ENCODE assay signal across 26 mouse cellular contexts in the genomic region with DNA sequence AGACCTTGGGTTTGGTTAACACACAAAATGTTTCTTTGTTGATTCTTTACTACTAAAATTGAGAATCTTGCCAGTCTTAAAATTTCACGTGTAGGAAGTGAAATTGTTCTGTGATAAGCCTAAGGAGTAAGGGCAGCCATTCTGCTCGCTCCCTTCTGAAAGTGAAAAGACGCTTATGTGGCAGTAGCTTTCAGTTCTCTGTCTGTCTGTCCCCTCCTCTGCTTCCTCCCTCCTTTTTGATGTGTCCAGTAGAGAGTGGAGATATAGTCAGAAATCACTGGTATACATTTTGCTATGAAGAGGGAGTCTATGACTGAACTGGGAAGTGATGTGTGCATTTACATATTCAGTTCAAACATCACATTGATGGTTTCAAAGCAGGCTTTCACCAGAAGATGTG.
"Had no signal": no experiment of that assay in that cellular context is flagged by ENCODE, and none has a peak within 500 bp of the region (broad histone marks: within the 10 kb centered on the region; RNA-seq: fewer than 3 reads in every experiment).

No protein-coding gene starts in this region.

- H3K4me2 ChIP-seq: heart, embryonic 11.5 days; heart, embryonic 13.5 days; heart, embryonic 15.5 days; hindbrain, embryonic 12.5 days; hindbrain, embryonic 14.5 days; intestine, embryonic 15.5 days; kidney, embryonic 15.5 days; limb, embryonic 12.5 days had no signal

- H3K4me1 ChIP-seq: hindbrain, embryonic 10.5 days; hindbrain, embryonic 12.5 days; intestine, embryonic 15.5 days; limb, embryonic 10.5 days; limb, embryonic 12.5 days had no signal

- DNase-seq: gastrocnemius, postnatal 14 days; gastrocnemius, postnatal 36 days; heart, adult 2 months; heart, postnatal 4 days; kidney, adult 18-20 months; kidney, adult 9 months; kidney, postnatal 10 days; kidney, postnatal 25 days; kidney, postnatal 4 days; liver had no signal

- H3K4me3 ChIP-seq: heart, adult 2 months; heart, embryonic 13.5 days; heart, embryonic 15.5 days; hindbrain, embryonic 10.5 days; hindbrain, embryonic 12.5 days; intestine, embryonic 15.5 days; kidney, embryonic 15.5 days; layer of hippocampus, adult 2 months; left cerebral cortex, adult 2 months; limb, embryonic 10.5 days; limb, embryonic 12.5 days had no signal

- H3K9ac ChIP-seq: heart, embryonic 13.5 days; heart, embryonic 15.5 days; hindbrain, embryonic 12.5 days; hindbrain, embryonic 14.5 days; intestine, embryonic 15.5 days; kidney, embryonic 15.5 days; limb, embryonic 12.5 days; liver, embryonic 14.5 days had no signal

- H3K27me3 ChIP-seq: heart, embryonic 13.5 days; heart, embryonic 15.5 days; hindbrain, embryonic 12.5 days; intestine, embryonic 15.5 days; kidney, embryonic 15.5 days; limb, embryonic 12.5 days had no signal

- ATAC-seq: hindbrain, embryonic 16.5 days; inflammation-experienced regulatory T-cells, adult 6 months; intestine, embryonic 15.5 days; intestine, postnatal 0 days had no signal

- H3K9me3 ChIP-seq: heart, embryonic 13.5 days; heart, embryonic 15.5 days; hindbrain, embryonic 10.5 days; hindbrain, embryonic 12.5 days; intestine, embryonic 15.5 days; kidney, embryonic 15.5 days; limb, embryonic 10.5 days; limb, embryonic 12.5 days had no signal

- H3K36me3 ChIP-seq: intestine, embryonic 15.5 days had no signal

- H3K27ac ChIP-seq: heart, adult 2 months; heart, embryonic 13.5 days; heart, embryonic 15.5 days; hindbrain, embryonic 10.5 days; hindbrain, embryonic 12.5 days; hindbrain, embryonic 14.5 days; intestine, embryonic 15.5 days; kidney, embryonic 15.5 days; layer of hippocampus, adult 2 months; left cerebral cortex, adult 2 months; limb, embryonic 10.5 days; limb, embryonic 12.5 days; liver, embryonic 14.5 days had no signal
